Mouse (Mus musculus): ENCODE measurements around the gene Gm20388. TPM values are rescaled to one million over a fixed set of nuclear protein-coding genes. Genes with fewer than 3 reads are reported as not detected.

Gene Gm20388
- polyA plus RNA-seq, 2 experiments: 8.5 TPM; not detected in 1

DNA sequence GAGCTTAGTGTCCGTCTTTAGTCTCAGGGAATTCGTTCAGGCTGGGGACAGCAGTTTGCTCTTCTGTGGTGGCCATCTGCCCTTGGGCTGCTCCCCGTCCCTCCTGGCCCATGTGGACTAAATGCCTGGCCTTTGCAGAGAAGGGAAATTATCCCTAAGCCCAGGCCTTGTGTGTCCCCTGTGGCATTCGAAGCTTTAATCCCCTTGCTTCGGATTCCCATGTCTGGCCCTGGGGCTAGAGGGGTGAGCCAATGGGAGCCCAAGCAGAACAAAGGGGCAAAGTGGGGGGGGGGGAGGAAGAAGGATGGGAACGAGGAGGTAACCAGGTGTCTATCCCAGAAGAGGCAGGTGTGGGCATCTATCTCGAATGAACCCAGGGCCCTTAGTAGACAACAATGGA, 736.9 kb downstream of the Gm20388 start, which contains the start of gene 1190005I06Rik:
TSS of gene 1190005I06Rik (minus strand) at position 101 of the 400 bp plus-strand sequence.
- ATAC-seq (ENCODE audit: insufficient read depth): no peak
- WGBS (ENCODE audit: insufficient replicate concordance): 51% methylated on average over 7 of the region's 7 CpGs

GRCm38 (mm10) chr8:120656322-120657052, 745.8 kb downstream of the Gm20388 start:
- peaks cover 23% of the 10 kb centered on the region for H3K36me3 ChIP-seq (replicated peaks; ENCODE audit: control insufficient read depth, insufficient read depth, low read depth)

More for the DNA sequence above, 736.9 kb downstream of the Gm20388 start, which contains the start of gene 1190005I06Rik:
- TF ChIP-seq CTCF (IDR thresholded peaks at IDR 0.05; ENCODE audit: low read depth) (no peak), EP300 (IDR thresholded peaks at IDR 0.05; ENCODE audit: low read depth) (no peak)
- H3K4me2 ChIP-seq (ENCODE audit: low read depth): no peak within 1 kb of the TSS
- no peak within 1 kb of the TSS for H3K27ac ChIP-seq
- H3K9me3 ChIP-seq (ENCODE audit: control insufficient read depth, low read length): no peaks in the 10 kb centered on the region
- no peak within 1 kb of the TSS for H3K4me3 ChIP-seq (ENCODE audit: insufficient read depth in 1 of 2, low read depth in 2 of 2, low read length in 2 of 2)
- no peak for DNase-seq (ENCODE audit: low read depth in 3 of 3, low spot score in 3 of 3)
- no peaks in the 10 kb centered on the region for H3K36me3 ChIP-seq (replicated peaks; ENCODE audit: control insufficient read depth, insufficient read depth, low read depth)
- no peaks in the 10 kb centered on the region for H3K4me1 ChIP-seq (replicated peaks; ENCODE audit: control insufficient read depth in 2 of 2, insufficient read depth in 2 of 2, low read length in 1 of 2)
- H3K27me3 ChIP-seq (ENCODE audit: control insufficient read depth, insufficient read depth, low read length): no peaks in the 10 kb centered on the region
- no peak within 1 kb of the TSS for H3K9ac ChIP-seq (replicated peaks)

GRCm38 (mm10) chr8:120657415-120657814, 746.8 kb downstream of the Gm20388 start:
- DNase-seq (ENCODE audit: low read depth in 3 of 3, low spot score in 3 of 3) (no peak), ATAC-seq (ENCODE audit: insufficient read depth) (no peak)
- H3K9ac ChIP-seq (replicated peaks): no peak overlapping the region
- H3K9me3 ChIP-seq (ENCODE audit: control insufficient read depth, low read length): no peaks in the 10 kb centered on the region
- H3K4me2 ChIP-seq (ENCODE audit: low read depth): no peak overlapping the region
- H3K4me1 ChIP-seq (replicated peaks; ENCODE audit: control insufficient read depth in 2 of 2, insufficient read depth in 2 of 2, low read length in 1 of 2): no peaks in the 10 kb centered on the region
- H3K27me3 ChIP-seq (ENCODE audit: control insufficient read depth, insufficient read depth, low read length): no peaks in the 10 kb centered on the region
- H3K27ac ChIP-seq: no peak overlapping the region
- H3K4me3 ChIP-seq (ENCODE audit: insufficient read depth in 1 of 2, low read depth in 2 of 2, low read length in 2 of 2): no peak overlapping the region
- H3K36me3 ChIP-seq (replicated peaks; ENCODE audit: control insufficient read depth, insufficient read depth, low read depth): peaks cover 23% of the 10 kb centered on the region
- TF ChIP-seq CTCF (IDR thresholded peaks at IDR 0.05; ENCODE audit: low read depth) (no peak), EP300 (IDR thresholded peaks at IDR 0.05; ENCODE audit: low read depth) (no peak)
- whole genome bisulfite sequencing (ENCODE audit: insufficient replicate concordance): 84% methylated on average over 8 of the region's 8 CpGs

More at GRCm38 (mm10) chr8:120656322-120657052, 745.8 kb downstream of the Gm20388 start:
- Histone ChIP-seq H3K27me3 (ENCODE audit: control insufficient read depth, insufficient read depth, low read length) (no peaks in the 10 kb centered on the region), H3K4me3 (ENCODE audit: insufficient read depth in 1 of 2, low read depth in 2 of 2, low read length in 2 of 2) (no peak overlapping the region), H3K4me2 (ENCODE audit: low read depth) (no peak overlapping the region), H3K9me3 (ENCODE audit: control insufficient read depth, low read length) (no peaks in the 10 kb centered on the region), H3K4me1 (replicated peaks; ENCODE audit: control insufficient read depth in 2 of 2, insufficient read depth in 2 of 2, low read length in 1 of 2) (no peaks in the 10 kb centered on the region), H3K9ac (replicated peaks) (no peak overlapping the region), H3K27ac (no peak overlapping the region)
- no peak for ATAC-seq (ENCODE audit: insufficient read depth)
- 82% methylated on average over 7 of the region's 7 CpGs for WGBS (ENCODE audit: insufficient replicate concordance)
- TF ChIP-seq CTCF (IDR thresholded peaks at IDR 0.05; ENCODE audit: low read depth) (no peak), EP300 (IDR thresholded peaks at IDR 0.05; ENCODE audit: low read depth) (no peak)
- DNase-seq (ENCODE audit: low read depth in 3 of 3, low spot score in 3 of 3): no peak

GRCm38 (mm10) chr8:120664566-120664965, 753.9 kb downstream of the Gm20388 start:
- no peak for DNase-seq (ENCODE audit: low read depth in 3 of 3, low spot score in 3 of 3)
- Histone ChIP-seq H3K36me3 (replicated peaks; ENCODE audit: control insufficient read depth, insufficient read depth, low read depth) (no peaks in the 10 kb centered on the region; the same call in 1 of the 2 replicates), H3K9ac (replicated peaks) (no peak overlapping the region), H3K9me3 (ENCODE audit: control insufficient read depth, low read length) (no peaks in the 10 kb centered on the region), H3K4me3 (ENCODE audit: insufficient read depth in 1 of 2, low read depth in 2 of 2, low read length in 2 of 2) (no peak overlapping the region), H3K4me1 (replicated peaks; ENCODE audit: control insufficient read depth in 2 of 2, insufficient read depth in 2 of 2, low read length in 1 of 2) (peaks cover 11 to 18% of the 10 kb centered on the region in 2 experiments), H3K27me3 (ENCODE audit: control insufficient read depth, insufficient read depth, low read length) (no peaks in the 10 kb centered on the region), H3K4me2 (ENCODE audit: low read depth) (no peak overlapping the region), H3K27ac (no peak overlapping the region)
- 73% methylated on average over 6 of the region's 6 CpGs for WGBS (ENCODE audit: insufficient replicate concordance)
- ATAC-seq (ENCODE audit: insufficient read depth): no peak
- no peak for TF ChIP-seq EP300 (IDR thresholded peaks at IDR 0.05; ENCODE audit: low read depth)
- TF ChIP-seq CTCF (IDR thresholded peaks at IDR 0.05; ENCODE audit: low read depth): 0 out of 2 replicates have a peak, but pooled peaks have one; percentile 9

- no peak overlapping the region for H3K27ac ChIP-seq
Observed at GRCm38 (mm10) chr8:120665726-120666455, 755.2 kb downstream of the Gm20388 start.

More at GRCm38 (mm10) chr8:120665726-120666455, 755.2 kb downstream of the Gm20388 start:
- H3K36me3 ChIP-seq (replicated peaks; ENCODE audit: control insufficient read depth, insufficient read depth, low read depth): peaks cover 10% of the 10 kb centered on the region
- H3K9ac ChIP-seq (replicated peaks): no peak overlapping the region
- H3K9me3 ChIP-seq (ENCODE audit: control insufficient read depth, low read length): no peaks in the 10 kb centered on the region
- ATAC-seq (ENCODE audit: insufficient read depth): no peak
- peak overlapping the region; percentile 99 for H3K4me2 ChIP-seq (ENCODE audit: low read depth)
- 56% methylated on average over 3 of the region's 3 CpGs for WGBS (ENCODE audit: insufficient replicate concordance)
- TF ChIP-seq EP300 (IDR thresholded peaks at IDR 0.05; ENCODE audit: low read depth) (no peak), CTCF (IDR thresholded peaks at IDR 0.05; ENCODE audit: low read depth) (peak; percentile 37)
- H3K4me1 ChIP-seq (replicated peaks; ENCODE audit: control insufficient read depth in 2 of 2, insufficient read depth in 2 of 2, low read length in 1 of 2): peaks cover 11 to 18% of the 10 kb centered on the region in 2 experiments
- peak overlapping the region; percentile 9 to 95; a peak in 2 of 4 replicates for H3K4me3 ChIP-seq (ENCODE audit: insufficient read depth in 1 of 2, low read depth in 2 of 2, low read length in 2 of 2)
- peak in 1 of 3 experiments; percentile 33 for DNase-seq (ENCODE audit: low read depth in 3 of 3, low spot score in 3 of 3)
- no peaks in the 10 kb centered on the region for H3K27me3 ChIP-seq (ENCODE audit: control insufficient read depth, insufficient read depth, low read length)

Data from liver, embryonic 14.5 days (tissue).